Mouse (Mus musculus) CH12.LX (cell line): Measurements from ENCODE around the gene Map3k9. TPM values are rescaled to one million over a fixed set of nuclear protein-coding genes. Genes with fewer than 3 reads are reported as not detected.

Source experiments
- DNase-seq: peaks from one replicate; pipeline ENCODE4 v3.0.0-alpha.2; 2013; ENCODE audit errors: extremely low read depth
- H3K27ac ChIP-seq: 2 replicates; pipeline ENCODE4 v1.5.1; 2012; ENCODE audit warnings: low read depth, mild to moderate bottlenecking, control low read depth, moderate library complexity; ENCODE audit not compliant: insufficient read depth
- H3K27me3 ChIP-seq: replicated peaks from 2 replicates; pipeline ENCODE3; 2012; ENCODE audit warnings: inconsistent platforms
- H3K36me3 ChIP-seq, 2 experiments: replicated peaks in 1 of 2; 2 replicates each; pipeline versions ENCODE3 to v1.6.1; 2012; ENCODE audit warnings: inconsistent platforms in 1 of 2, low read length in 1 of 2, mild to moderate bottlenecking in 1 of 2, mixed read lengths in 1 of 2, moderate library complexity in 1 of 2; ENCODE audit not compliant: control insufficient read depth in 1 of 2, insufficient read depth in 1 of 2
- H3K4me1 ChIP-seq, 2 experiments: 2 replicates each; pipeline ENCODE4 v1.6.1; 2012; ENCODE audit warnings: inconsistent platforms in 1 of 2, moderate library complexity in 1 of 2; ENCODE audit not compliant: insufficient read depth in 2 of 2, control insufficient read depth in 1 of 2
- H3K4me2 ChIP-seq: 2 replicates; pipeline ENCODE4 v1.6.1; 2012; ENCODE audit warnings: low read depth, mild to moderate bottlenecking, control low read depth; ENCODE audit not compliant: poor library complexity, insufficient read depth, severe bottlenecking
- H3K4me3 ChIP-seq, 3 experiments: fragments of 150-350 bp in 1 of 3; sonication (generic) in 1 of 3; replicated peaks in 1 of 3; 2 replicates each; pipeline versions ENCODE3 to v1.5.1; 2011 to 2012; ENCODE audit warnings: low read depth in 2 of 3, low read length in 2 of 3, mild to moderate bottlenecking in 2 of 3, moderate library complexity in 2 of 3, control low read depth in 1 of 3, improper control_type of control experiment in 1 of 3, inconsistent platforms in 1 of 3, mixed read lengths in 1 of 3; ENCODE audit not compliant: poor library complexity in 1 of 3
- H3K79me2 ChIP-seq: replicated peaks from 2 replicates; pipeline ENCODE4 v1.6.1; 2012; ENCODE audit warnings: mild to moderate bottlenecking, moderate library complexity; ENCODE audit not compliant: control insufficient read depth, poor library complexity, insufficient read depth, severe bottlenecking; ENCODE audit errors: extremely low read depth
- H3K9ac ChIP-seq: 2 replicates; pipeline ENCODE4 v1.6.1; 2012; ENCODE audit warnings: low read depth, mild to moderate bottlenecking, control low read depth, moderate library complexity; ENCODE audit not compliant: insufficient read depth
- H3K9me3 ChIP-seq: replicated peaks from 2 replicates; pipeline ENCODE3; 2012; ENCODE audit warnings: low read length, inconsistent platforms, mixed read lengths
- BHLHE40 ChIP-seq: IDR thresholded peaks from 2 replicates; pipeline ENCODE4 v1.6.1; 2011; ENCODE audit warnings: mild to moderate bottlenecking, low read depth, low read length, improper control_type of control experiment
- JUND ChIP-seq: conservative IDR thresholded peaks from 2 replicates; pipeline ENCODE4 v1.6.1; 2011; ENCODE audit warnings: low read depth, low read length, improper control_type of control experiment
- KAT2A ChIP-seq: IDR thresholded peaks from 2 replicates; pipeline ENCODE4 v1.6.1; 2012; ENCODE audit warnings: low read length, improper control_type of control experiment, inconsistent platforms; ENCODE audit not compliant: insufficient replicate concordance
- MAFK ChIP-seq: IDR thresholded peaks from 2 replicates; pipeline ENCODE4 v1.6.1; 2011; ENCODE audit warnings: low read length, improper control_type of control experiment; ENCODE audit not compliant: insufficient replicate concordance
- MAX ChIP-seq: IDR thresholded peaks from 2 replicates; pipeline ENCODE4 v1.6.1; 2011; ENCODE audit warnings: low read length, improper control_type of control experiment
- MEF2A ChIP-seq: IDR thresholded peaks from 2 replicates; pipeline ENCODE4 v1.6.1; 2014; ENCODE audit warnings: low read depth, mild to moderate bottlenecking, inconsistent platforms, low read length, improper control_type of control experiment, borderline replicate concordance
- MXI1 ChIP-seq: IDR thresholded peaks from 2 replicates; pipeline ENCODE4 v1.6.1; 2011; ENCODE audit warnings: mild to moderate bottlenecking, low read depth, low read length, improper control_type of control experiment
- NELFE ChIP-seq: IDR thresholded peaks from 2 replicates; pipeline ENCODE4 v1.6.1; 2011; ENCODE audit warnings: low read depth, low read length, improper control_type of control experiment
- RCOR1 ChIP-seq: conservative IDR thresholded peaks from 2 replicates; pipeline ENCODE4 v1.6.1; 2012; ENCODE audit warnings: low read depth, mild to moderate bottlenecking, inconsistent platforms, low read length, improper control_type of control experiment
- SIN3A ChIP-seq: IDR thresholded peaks from 2 replicates; pipeline ENCODE4 v1.6.1; 2012; ENCODE audit warnings: low read length, improper control_type of control experiment, inconsistent platforms
- SMC3 ChIP-seq: IDR thresholded peaks from 2 replicates; pipeline ENCODE4 v1.6.1; 2011; ENCODE audit warnings: low read depth, low read length, improper control_type of control experiment
- TCF12 ChIP-seq: IDR thresholded peaks from 2 replicates; pipeline ENCODE4 v1.6.1; 2014; ENCODE audit warnings: low read depth, mild to moderate bottlenecking, inconsistent platforms, low read length, improper control_type of control experiment
- USF2 ChIP-seq: conservative IDR thresholded peaks from 2 replicates; pipeline ENCODE4 v1.6.1; 2011; ENCODE audit warnings: low read depth, low read length, improper control_type of control experiment
- ZKSCAN1 ChIP-seq: IDR thresholded peaks from 2 replicates; pipeline ENCODE4 v1.6.1; 2012; ENCODE audit warnings: low read depth, inconsistent platforms, low read length, improper control_type of control experiment, borderline replicate concordance
- ZMIZ1 ChIP-seq: IDR thresholded peaks from 2 replicates; pipeline ENCODE4 v1.6.1; 2012; ENCODE audit warnings: low read depth, mild to moderate bottlenecking, inconsistent platforms, low read length, improper control_type of control experiment
- dilution Hi-C: fragments of 300-500 bp; cut with MboI; formaldehyde crosslinking; loops from 2 replicates; pipeline ENCODE4 v1.14.3; 2020; ENCODE audit warnings: low sequenced_read_pairs; ENCODE audit not compliant: extremely low pct_unique_long_range_greater_than_20kb, extremely low pct_ligation_motif_present
- in situ Hi-C: fragments of 300-500 bp; cut with MboI; formaldehyde crosslinking; loops from 3 replicates; pipeline ENCODE4 v1.14.3; 2019; ENCODE audit warnings: low sequenced_read_pairs, low pct_ligation_motif_present, low pct_unique_long_range_greater_than_20kb, mixed read lengths
- polyA plus RNA-seq: library from polyadenylated mRNA; unstranded; fragments of >175 nt; gene quantifications from 2 replicates; pipeline ENCODE4 v1.2.1, GENCODE M21; 2012; ENCODE audit warnings: low read depth; ENCODE audit not compliant: insufficient read length
- total RNA-seq, 2 experiments: library from RNA; depleted of rRNA; stranded (reverse); fragments of 300-350 nt in 1 of 2; fragments of >200 nt in 1 of 2; gene quantifications; 2 replicates each; pipeline ENCODE4 v1.2.3; 2012 to 2014

Map3k9 gene
- total and polyA plus RNA-seq, 3 experiments, result 0.13 to 0.38 TPM; not detected in 1

DNA sequence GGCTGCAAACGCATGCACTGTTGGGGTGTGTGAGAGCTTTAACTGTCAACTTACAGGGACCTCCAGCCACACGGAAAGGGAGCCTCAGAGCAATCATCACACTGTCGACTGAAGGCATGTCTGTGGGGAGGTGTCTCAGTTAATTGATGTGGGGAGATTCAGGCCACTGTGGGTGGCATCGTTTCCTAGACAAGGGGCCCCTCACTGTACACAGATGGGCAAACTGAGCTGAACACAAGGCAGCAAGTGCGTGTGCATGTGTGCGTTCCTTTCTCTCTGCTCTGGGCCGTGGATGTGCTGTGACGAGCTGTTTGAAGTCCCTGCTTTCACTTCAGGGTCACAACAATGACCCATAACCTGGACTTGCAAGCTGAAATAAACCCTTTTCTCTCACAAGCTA, 29.4 kb upstream of the Map3k9 start:
- Histone ChIP-seq H3K27ac (no peak overlapping the region), H3K36me3 (no peaks in the 10 kb centered on the region), H3K4me2 (no peak overlapping the region), H3K79me2 (no peaks in the 10 kb centered on the region), H3K9ac (no peak overlapping the region), H3K4me1 (peaks cover 8 to 21% of the 10 kb centered on the region in 2 experiments), H3K27me3 (no peaks in the 10 kb centered on the region), H3K4me3 (no peak overlapping the region), H3K9me3 (no peaks in the 10 kb centered on the region)
- dilution Hi-C loops (no loop called here), in situ Hi-C loops (loop anchor here (25.0 kb wide), 1 partner anchor 652 kb away; no protein-coding TSS in a partner anchor)
- no peak for DNase-seq
- no peak for TF ChIP-seq SIN3A
- TF ChIP-seq ZMIZ1, result no peak
- no peak for TF ChIP-seq MAX
- TF ChIP-seq NELFE, result no peak
- no peak for TF ChIP-seq MXI1
- TF ChIP-seq USF2, result no peak
- TF ChIP-seq ZKSCAN1, result no peak
- no peak for TF ChIP-seq BHLHE40
- no peak for TF ChIP-seq MEF2A
- no peak for TF ChIP-seq RCOR1

DNA sequence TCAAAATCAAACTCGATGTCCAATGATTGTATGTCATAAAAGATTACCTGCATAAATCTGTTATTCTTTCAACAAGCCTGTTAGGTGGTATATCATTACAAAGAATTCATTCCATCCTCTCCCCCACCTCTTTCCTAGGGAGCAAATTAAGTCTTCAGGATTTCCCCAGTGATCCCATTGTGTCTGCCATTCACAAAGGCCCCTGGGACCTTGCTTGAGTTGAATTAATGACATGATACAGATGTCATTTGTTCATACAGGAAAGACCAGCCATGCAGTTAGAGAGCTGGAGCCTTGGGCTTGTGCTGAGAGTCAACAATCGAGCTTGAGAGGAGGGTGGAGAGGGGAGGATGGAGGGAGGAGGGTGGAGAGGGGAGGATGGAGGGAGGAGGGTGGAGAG, 27.6 kb upstream of the Map3k9 start:
- no peak for TF ChIP-seq MXI1
- TF ChIP-seq MAX, result no peak
- TF ChIP-seq SMC3, result no peak
- TF ChIP-seq SIN3A, result no peak
- TF ChIP-seq TCF12, result no peak
- TF ChIP-seq RCOR1, result no peak
- no peak for TF ChIP-seq MAFK
- no peak for TF ChIP-seq JUND
- no peak for TF ChIP-seq KAT2A
- no peak for TF ChIP-seq BHLHE40
- dilution Hi-C loops, result no loop called here
- Histone ChIP-seq H3K9ac (no peak overlapping the region), H3K79me2 (no peaks in the 10 kb centered on the region), H3K27me3 (no peaks in the 10 kb centered on the region), H3K36me3 (no peaks in the 10 kb centered on the region), H3K9me3 (no peaks in the 10 kb centered on the region), H3K4me1 (peaks cover 10 to 22% of the 10 kb centered on the region in 2 experiments), H3K4me2 (no peak overlapping the region), H3K27ac (no peak overlapping the region), H3K4me3 (no peak overlapping the region)
- no peak for DNase-seq
- in situ Hi-C loops, result loop anchor here (5.0 to 25.0 kb wide), 2 partner anchors 39 to 654 kb away; no protein-coding TSS in a partner anchor
